Mouse (Mus musculus): ENCODE results near the gene Galnt16.

- TF ChIP-seq CTCF (IDR thresholded peaks at IDR 0.05; ENCODE audit: borderline replicate concordance, control insufficient read depth, extremely low read depth, insufficient read depth, low read length, poor library complexity) = no peak
- no peak for TF ChIP-seq POLR2A (IDR thresholded peaks at IDR 0.05; ENCODE audit: control insufficient read depth, extremely low read depth, insufficient read depth, low read length, poor library complexity)
These were observed 51.5 kb downstream of the Galnt16 start for GRCm38 (mm10) chr12:80569561-80569960.

Data from thymus, adult 2 months (tissue).